Mouse (Mus musculus): ENCODE results near the gene Haus7.
"Not testable (repeated sequence)": the region's sequence is repeated elsewhere in the genome, so short reads cannot be mapped to it uniquely, and the experiment has no call there.

Haus7 gene

GRCm38 (mm10) chrX:73467446-73468241, 8.8 kb upstream of the Haus7 start:
- DNase-seq (ENCODE audit: low spot score), result peak; percentile 45

- peak; percentile 2 for DNase-seq (ENCODE audit: low spot score)
These were observed 6.8 kb upstream of the Haus7 start for GRCm38 (mm10) chrX:73465483-73466186.

GRCm38 (mm10) chrX:73460792-73461191, 1.9 kb upstream of the Haus7 start:
- DNase-seq (ENCODE audit: low spot score), result no peak

- peak; percentile 69 for DNase-seq (ENCODE audit: low spot score)
These were observed 6.9 kb downstream of the Haus7 start for GRCm38 (mm10) chrX:73451949-73452348.

GRCm38 (mm10) chrX:73441428-73441827, 17.4 kb downstream of the Haus7 start:
- DNase-seq (ENCODE audit: low spot score), result no peak

- no peak for DNase-seq (ENCODE audit: low spot score)
These were observed 23.6 kb downstream of the Haus7 start, which contains the start of gene Trex2 for GRCm38 (mm10) chrX:73435252-73435651. Gene Trex2, minus strand, starts transcription at chrX:73435344.

GRCm38 (mm10) chrX:73432850-73433249, 26.0 kb downstream of the Haus7 start:
- DNase-seq (ENCODE audit: low spot score), result no peak

- DNase-seq (ENCODE audit: low spot score), result no peak
These were observed 28.8 kb downstream of the Haus7 start for GRCm38 (mm10) chrX:73430036-73430435.

- DNase-seq (ENCODE audit: low spot score), result no peak
These were observed 46.1 kb downstream of the Haus7 start for GRCm38 (mm10) chrX:73412767-73413166.

- DNase-seq (ENCODE audit: low spot score), result peak; percentile 10
These were observed 47.8 kb downstream of the Haus7 start, which contains the start of gene Zfp92 for GRCm38 (mm10) chrX:73410880-73411517. Gene Zfp92, plus strand, starts transcription at chrX:73411096.

GRCm38 (mm10) chrX:73401616-73402015, 57.2 kb downstream of the Haus7 start:
- no peak for DNase-seq (ENCODE audit: low spot score)

GRCm38 (mm10) chrX:73400951-73401350, 57.9 kb downstream of the Haus7 start:
- no peak for DNase-seq (ENCODE audit: low spot score)

- not testable (repeated sequence) for DNase-seq (ENCODE audit: low spot score)
These were observed 60.2 kb downstream of the Haus7 start, which contains the start of gene Gm18336 for GRCm38 (mm10) chrX:73398636-73399035. Gene Gm18336, minus strand, starts transcription at chrX:73398736.

GRCm38 (mm10) chrX:73396446-73396845, 62.4 kb downstream of the Haus7 start:
- no peak for DNase-seq (ENCODE audit: low spot score)

GRCm38 (mm10) chrX:73391481-73391880, 67.4 kb downstream of the Haus7 start:
- DNase-seq (ENCODE audit: low spot score), result no peak
